Mouse (Mus musculus) neural tube, embryonic 14.5 days (tissue): ENCODE data around the gene Psph. TPM values are rescaled to one million over a fixed set of nuclear protein-coding genes. Genes with fewer than 3 reads are reported as not detected.
"Not testable (repeated sequence)": the region's sequence is repeated elsewhere in the genome, so short reads cannot be mapped to it uniquely, and the experiment has no call there.

Source experiments
- ATAC-seq: fragments of 200-750 bp; cut with Nextera tagmentation; 2 replicates; pipeline ENCODE4 v1.8.0; 2017; ENCODE audit warnings: low read depth, mild to moderate bottlenecking, moderate TSS enrichment, moderate library complexity
- H3K27ac ChIP-seq: fragments of 300-500 bp; sonication (generic); 2 replicates; pipeline ENCODE4 v1.5.1; 2014; ENCODE audit warnings: low read depth, mild to moderate bottlenecking, control low read depth, low read length, moderate library complexity, mixed read lengths
- H3K27me3 ChIP-seq: fragments of 300-500 bp; sonication (generic); 2 replicates; pipeline ENCODE4 v1.6.1; 2014; ENCODE audit warnings: low read length; ENCODE audit not compliant: control insufficient read depth, insufficient read depth
- H3K36me3 ChIP-seq: fragments of 300-500 bp; sonication (generic); 2 replicates; pipeline ENCODE4 v1.6.1; 2014; ENCODE audit warnings: low read length, mixed read lengths; ENCODE audit not compliant: control insufficient read depth, insufficient read depth
- H3K4me1 ChIP-seq: fragments of 300-500 bp; sonication (generic); 2 replicates; pipeline ENCODE4 v1.6.1; 2014; ENCODE audit warnings: low read length; ENCODE audit not compliant: control insufficient read depth, insufficient read depth
- H3K4me2 ChIP-seq: fragments of 300-500 bp; sonication (generic); 2 replicates; pipeline ENCODE4 v1.6.1; 2014; ENCODE audit warnings: mild to moderate bottlenecking, low read depth, low read length, control low read depth
- H3K4me3 ChIP-seq: fragments of 300-500 bp; sonication (generic); 2 replicates; pipeline ENCODE4 v1.5.1; 2014; ENCODE audit warnings: low read depth, low read length, control low read depth, mixed read lengths
- H3K9ac ChIP-seq: fragments of 300-500 bp; sonication (generic); replicated peaks from 2 replicates; pipeline ENCODE4 v1.6.1; 2014; ENCODE audit warnings: low read depth, mild to moderate bottlenecking, control low read depth, low read length, mixed read lengths
- H3K9me3 ChIP-seq: fragments of 300-500 bp; sonication (generic); 2 replicates; pipeline ENCODE4 v1.6.1; 2016; ENCODE audit warnings: low read length; ENCODE audit not compliant: control insufficient read depth
- WGBS: fragments of 180-500 bp; shearing (Covaris S2); extraction: QIAGEN DNeasy Blood & Tissue Kit; methylation state at CpG from one replicate; pipeline ENCODE4 v1.1.7; 2014; 5-methylcytosine and 5-hydroxymethylcytosine counted together
- polyA plus RNA-seq: library from polyadenylated mRNA; unstranded; fragments of >200 nt; fragmentation: Nextera tagmentation; extraction: Ambion mirVana; gene quantifications from 2 replicates; pipeline ENCODE4 v1.2.1, GENCODE M21; 2014

Gene Psph
- 33.6 and 35.6 TPM in 2 replicates for polyA plus RNA-seq

- H3K27ac ChIP-seq = peak within 1 kb of the TSS; percentile 99
- peak within 1 kb of the TSS; percentile 80 for H3K9ac ChIP-seq
- peaks cover 18% of the 10 kb centered on the region; the same call in 1 of the 2 replicates for H3K4me1 ChIP-seq
- ATAC-seq = peak; percentile 99
- peaks cover 36% of the 10 kb centered on the region for H3K36me3 ChIP-seq
- no peaks in the 10 kb centered on the region for H3K27me3 ChIP-seq
- H3K4me3 ChIP-seq = peak within 1 kb of the TSS; percentile 82
- no peaks in the 10 kb centered on the region for H3K9me3 ChIP-seq
- H3K4me2 ChIP-seq = peak within 1 kb of the TSS; percentile 77
- under 1% methylated on average over 73 of the region's 73 CpGs for WGBS
Measured at GRCm38 (mm10) chr5:129786818-129787790, at the start of gene Psph. Psph (minus strand) TSS chr5:129787449.

GRCm38 (mm10) chr5:129790591-129790990, 3.3 kb upstream of the Psph start:
- not testable (repeated sequence) for H3K9me3 ChIP-seq, H3K4me3 ChIP-seq, H3K9ac ChIP-seq, ATAC-seq, H3K4me2 ChIP-seq, H3K27me3 ChIP-seq, H3K27ac ChIP-seq
- peaks cover 60% of the 10 kb centered on the region for H3K36me3 ChIP-seq
- WGBS = 95% methylated on average over 7 of the region's 8 CpGs
- H3K4me1 ChIP-seq = peaks cover 18% of the 10 kb centered on the region; the same call in 1 of the 2 replicates

DNA sequence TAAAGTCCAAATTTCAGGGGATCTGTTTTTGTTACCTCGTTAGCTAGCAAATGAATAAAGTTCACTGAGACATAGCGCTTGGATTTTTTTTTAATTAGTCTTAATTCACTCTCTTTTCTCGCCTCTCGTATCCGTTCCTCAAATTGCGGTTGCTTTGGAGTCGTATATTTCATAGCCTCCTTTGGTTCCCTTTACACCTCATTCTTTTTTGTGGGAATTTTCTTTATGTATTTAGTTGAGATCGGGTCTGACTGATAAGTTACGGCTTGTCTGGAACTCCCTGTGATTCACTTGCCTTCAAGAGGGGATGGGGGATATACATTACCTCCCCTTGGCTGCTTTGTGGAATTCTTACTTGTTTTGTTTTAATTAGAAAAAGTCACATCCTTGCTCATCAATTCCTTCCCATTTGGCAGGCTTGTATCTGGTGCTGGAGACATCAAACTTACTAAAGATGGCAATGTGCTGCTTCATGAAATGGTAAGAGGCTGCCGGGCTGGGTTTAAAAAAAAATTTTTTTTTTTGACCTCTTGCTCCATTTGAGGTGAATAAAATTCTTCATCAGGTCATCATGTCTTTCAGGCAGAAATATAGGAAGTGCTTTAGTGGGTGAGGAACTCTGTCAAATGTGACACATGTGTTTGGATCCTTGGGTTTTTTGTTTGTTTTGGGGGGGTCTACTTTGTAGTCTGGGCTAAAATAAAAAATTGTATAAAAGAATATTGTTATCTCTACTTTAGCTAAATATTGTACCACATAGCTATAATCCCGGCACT, 757 bp upstream of the Psph start:
- peak overlapping the region; percentile 82 for H3K4me3 ChIP-seq
- no peaks in the 10 kb centered on the region for H3K9me3 ChIP-seq
- H3K27me3 ChIP-seq = no peaks in the 10 kb centered on the region
- H3K36me3 ChIP-seq = peaks cover 45% of the 10 kb centered on the region
- no peak for ATAC-seq
- H3K9ac ChIP-seq = peak overlapping the region; percentile 80
- peak overlapping the region; percentile 99; the same call in 1 of the 2 replicates for H3K27ac ChIP-seq
- peaks cover 18% of the 10 kb centered on the region; the same call in 1 of the 2 replicates for H3K4me1 ChIP-seq
- H3K4me2 ChIP-seq = peak overlapping the region; percentile 77
- WGBS = 13% methylated on average over 11 of the region's 11 CpGs

- WGBS = 83% methylated on average over 6 of the region's 6 CpGs
- ATAC-seq = no peak
- peaks cover 18% of the 10 kb centered on the region; the same call in 1 of the 2 replicates for H3K4me1 ChIP-seq
- H3K4me2 ChIP-seq = peak overlapping the region; percentile 70
- peak overlapping the region; percentile 82 for H3K4me3 ChIP-seq
- peaks cover 29% of the 10 kb centered on the region for H3K36me3 ChIP-seq
- H3K27ac ChIP-seq = peak overlapping the region; percentile 99
- H3K9me3 ChIP-seq = no peaks in the 10 kb centered on the region
- H3K9ac ChIP-seq = peak overlapping the region; percentile 80
- H3K27me3 ChIP-seq = no peaks in the 10 kb centered on the region
Measured at GRCm38 (mm10) chr5:129786161-129786560, 1.1 kb downstream of the Psph start.

DNA sequence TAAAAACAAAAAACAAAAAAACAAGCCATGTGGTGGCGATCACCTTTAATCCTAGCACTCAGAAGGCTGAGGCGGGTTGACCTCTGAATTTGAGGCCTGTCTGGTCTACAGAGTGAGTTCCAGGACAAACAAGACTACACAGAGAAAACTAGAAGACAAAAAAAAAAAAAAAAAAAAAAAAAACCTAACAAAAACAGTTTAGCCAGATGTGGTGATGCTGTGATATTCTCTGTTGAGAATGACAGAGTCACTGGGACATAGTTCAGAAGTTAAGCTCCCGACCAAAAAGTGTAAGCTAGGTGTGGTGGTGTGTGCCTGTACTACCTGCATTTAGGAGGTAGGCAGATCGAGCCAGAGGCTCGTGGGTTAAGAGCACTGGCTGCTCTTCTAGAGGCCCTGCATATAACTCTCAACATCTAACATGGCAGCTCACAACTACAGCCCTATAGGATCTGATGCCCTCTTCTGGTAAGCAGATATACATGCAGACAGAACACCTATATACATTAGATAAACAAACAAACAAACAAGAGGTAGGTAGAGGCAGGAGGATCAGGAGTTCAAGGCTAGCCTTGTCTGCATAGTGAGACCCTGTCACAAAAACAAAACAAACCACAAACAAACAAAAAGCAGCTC, 1.9 kb downstream of the Psph start:
- no peak for ATAC-seq
- 94% methylated on average over 5 of the region's 5 CpGs for WGBS
- H3K4me1 ChIP-seq = peaks cover 18% of the 10 kb centered on the region; the same call in 1 of the 2 replicates

GRCm38 (mm10) chr5:129782211-129782610, 5.0 kb downstream of the Psph start:
- Histone ChIP-seq H3K4me3 (no peak overlapping the region), H3K4me1 (peaks cover 11% of the 10 kb centered on the region; the same call in 1 of the 2 replicates), H3K27ac (no peak overlapping the region), H3K9me3 (no peaks in the 10 kb centered on the region), H3K4me2 (no peak overlapping the region), H3K9ac (no peak overlapping the region), H3K36me3 (no peaks in the 10 kb centered on the region), H3K27me3 (no peaks in the 10 kb centered on the region)
- WGBS = 63% methylated on average over 3 of the region's 3 CpGs
- no peak for ATAC-seq

More for the DNA sequence above, 1.9 kb downstream of the Psph start:
- Histone ChIP-seq H3K9ac (no peak overlapping the region), H3K9me3 (no peaks in the 10 kb centered on the region), H3K4me2 (no peak overlapping the region), H3K27ac (no peak overlapping the region), H3K27me3 (no peaks in the 10 kb centered on the region), H3K4me3 (no peak overlapping the region), H3K36me3 (peaks cover 23% of the 10 kb centered on the region)

DNA sequence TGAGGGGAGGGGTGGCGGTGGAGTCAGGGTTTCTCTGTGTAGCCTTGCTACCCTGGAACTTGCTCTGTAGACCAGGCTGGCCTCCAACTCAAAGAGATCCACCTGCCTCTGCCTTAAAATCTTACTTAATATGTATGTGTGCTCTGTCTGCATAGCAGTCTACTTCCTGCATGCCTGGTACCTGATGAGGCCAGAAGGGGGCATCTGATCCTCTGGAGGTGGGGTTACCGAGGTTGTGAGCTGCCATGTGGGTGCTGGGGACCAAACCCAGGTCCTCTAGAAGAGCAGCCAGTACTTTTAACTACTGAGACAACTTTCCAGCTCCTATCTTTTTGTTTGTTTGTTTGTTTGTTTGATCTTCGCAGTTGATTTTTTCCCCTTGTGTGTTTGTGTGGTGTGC, 7.1 kb downstream of the Psph start:
- peaks cover 5% of the 10 kb centered on the region; the same call in 1 of the 2 replicates for H3K4me1 ChIP-seq
- 92% methylated on average over 3 of the region's 3 CpGs for WGBS
- H3K36me3 ChIP-seq = no peaks in the 10 kb centered on the region
- no peak for ATAC-seq
- no peak overlapping the region for H3K9ac ChIP-seq
- H3K27me3 ChIP-seq = no peaks in the 10 kb centered on the region
- H3K4me3 ChIP-seq = no peak overlapping the region
- no peak overlapping the region for H3K27ac ChIP-seq
- H3K4me2 ChIP-seq = no peak overlapping the region
- H3K9me3 ChIP-seq = no peaks in the 10 kb centered on the region

GRCm38 (mm10) chr5:129778996-129779716, 8.1 kb downstream of the Psph start:
- 2% methylated on average over 32 of the region's 32 CpGs for WGBS
- peaks cover 5% of the 10 kb centered on the region; the same call in 1 of the 2 replicates for H3K4me1 ChIP-seq
- H3K27ac ChIP-seq = peak overlapping the region; percentile 4; the same call in 1 of the 2 replicates

More at GRCm38 (mm10) chr5:129778996-129779716, 8.1 kb downstream of the Psph start:
- H3K4me2 ChIP-seq = peak overlapping the region; percentile 73
- H3K9ac ChIP-seq = peak overlapping the region; percentile 44
- H3K9me3 ChIP-seq = no peaks in the 10 kb centered on the region
- ATAC-seq = peak; percentile 92
- no peaks in the 10 kb centered on the region for H3K27me3 ChIP-seq
- no peaks in the 10 kb centered on the region for H3K36me3 ChIP-seq
- H3K4me3 ChIP-seq = peak overlapping the region; percentile 38
